Mouse (Mus musculus) heart, adult 18-20 months (tissue): ENCODE measurements around the gene Prss36. TPM values are rescaled to one million over a fixed set of nuclear protein-coding genes. Genes with fewer than 3 reads are reported as not detected.
"Not testable (repeated sequence)": the region's sequence is repeated elsewhere in the genome, so short reads cannot be mapped to it uniquely, and the experiment has no call there.

Experiments
- DNase-seq, 2 experiments: peaks; one replicate each; pipeline ENCODE4 v3.0.0; 2021 to 2022; ENCODE audit warnings: mixed read lengths in 1 of 2
- long read RNA-seq, 2 experiments: library from polyadenylated mRNA; stranded (forward); transcript quantifications; one replicate each; pipeline ENCODE4 v2.0.0; 2021
- total RNA-seq, 2 experiments: library from RNA; stranded (reverse); gene quantifications; 2 replicates each; pipeline ENCODE4 v1.2.3; 2021

The Prss36 gene
- total RNA-seq = 1 to 10 TPM; 8.5 to 9.3 TPM
- long read RNA-seq, experiment 1, partial matches to known transcripts = 0 of 9 reads
- long read RNA-seq, experiment 1, other reads (novel, unspliced or antisense) = 8 of 9 reads
- long read RNA-seq, experiment 2, partial matches to known transcripts = 4 of 8 reads
- long read RNA-seq, experiment 2, other reads (novel, unspliced or antisense) = 4 of 8 reads

- DNase-seq = no peak
Measured at GRCm38 (mm10) chr7:127946470-127947023, at the start of gene Prss36. TSS of gene Prss36 (minus strand) at chr7:127946725.

- peak; percentile 67 for DNase-seq
Measured at GRCm38 (mm10) chr7:127993341-127993977, 46.9 kb upstream of the Prss36 start, which contains the start of gene Pycard. TSS of gene Pycard (minus strand) at chr7:127993867.

- no peak for DNase-seq
Measured at GRCm38 (mm10) chr7:127992488-127993340, 46.2 kb upstream of the Prss36 start.

- peak; percentile 65 to 85 for DNase-seq
Measured at GRCm38 (mm10) chr7:127991643-127992487, 45.3 kb upstream of the Prss36 start.

- DNase-seq = no peak
Measured at GRCm38 (mm10) chr7:127988904-127989303, 42.4 kb upstream of the Prss36 start.

GRCm38 (mm10) chr7:127980606-127981005 is 34.1 kb upstream of the Prss36 start:
- DNase-seq = no peak

GRCm38 (mm10) chr7:127978856-127979255 is 32.3 kb upstream of the Prss36 start:
- DNase-seq = no peak

- peak; percentile 48 to 53 for DNase-seq
Measured at GRCm38 (mm10) chr7:127974413-127974930, 27.9 kb upstream of the Prss36 start.

- DNase-seq = peak; percentile 89 to 91
Measured at GRCm38 (mm10) chr7:127967922-127968828, 21.6 kb upstream of the Prss36 start.

- peak; percentile 95 to 97 for DNase-seq
Measured at GRCm38 (mm10) chr7:127967004-127967921, 20.7 kb upstream of the Prss36 start, which contains the start of gene Fus. TSS of gene Fus (plus strand) at chr7:127967457.

GRCm38 (mm10) chr7:127966371-127966918 is 19.9 kb upstream of the Prss36 start:
- DNase-seq = peak in 1 of 2 experiments; percentile 29

GRCm38 (mm10) chr7:127959364-127959763 is 12.8 kb upstream of the Prss36 start:
- no peak for DNase-seq

- no peak for DNase-seq
Measured at GRCm38 (mm10) chr7:127952864-127953581, 6.5 kb upstream of the Prss36 start.

GRCm38 (mm10) chr7:127944614-127945013 is 1.9 kb downstream of the Prss36 start:
- DNase-seq = peak; percentile 38 to 42

GRCm38 (mm10) chr7:127942097-127942496 is 4.4 kb downstream of the Prss36 start:
- DNase-seq = not testable (repeated sequence)

- DNase-seq = peak in 1 of 2 experiments; percentile 19
Measured at GRCm38 (mm10) chr7:127936216-127936884, 10.2 kb downstream of the Prss36 start.

- no peak for DNase-seq
Measured at GRCm38 (mm10) chr7:127935748-127936159, 10.8 kb downstream of the Prss36 start.
